Mouse (Mus musculus) neural tube, embryonic 11.5 days (tissue): ENCODE data around the gene 2310022A10Rik. TPM values are rescaled to one million over a fixed set of nuclear protein-coding genes. Genes with fewer than 3 reads are reported as not detected.

Experiments used
- ATAC-seq: fragments of 200-750 bp; cut with Nextera tagmentation; 2 replicates; pipeline ENCODE4 v1.8.0; 2017; ENCODE audit warnings: moderate number of reproducible peaks, mild to moderate bottlenecking, moderate TSS enrichment, moderate library complexity; ENCODE audit not compliant: insufficient read depth, low FRiP score, low TSS enrichment
- DNase-seq: peaks from one replicate; pipeline ENCODE4 v3.0.0-alpha.2; 2015; ENCODE audit warnings: low spot score
- H3K27ac ChIP-seq: fragments of 300-500 bp; sonication (generic); 2 replicates; pipeline ENCODE4 v1.5.1; 2014; ENCODE audit warnings: low read depth, mild to moderate bottlenecking, low read length
- H3K27me3 ChIP-seq: fragments of 300-500 bp; sonication (generic); 2 replicates; pipeline ENCODE4 v1.6.1; 2014; ENCODE audit warnings: mild to moderate bottlenecking, low read length, mixed read lengths; ENCODE audit not compliant: control insufficient read depth, insufficient read depth
- H3K36me3 ChIP-seq: fragments of 300-500 bp; sonication (generic); 2 replicates; pipeline ENCODE4 v1.6.1; 2014; ENCODE audit warnings: mild to moderate bottlenecking, low read length, moderate library complexity, mixed read lengths; ENCODE audit not compliant: control insufficient read depth, insufficient read depth
- H3K4me1 ChIP-seq: fragments of 300-500 bp; sonication (generic); 2 replicates; pipeline ENCODE4 v1.6.1; 2014; ENCODE audit warnings: low read length, mixed read lengths; ENCODE audit not compliant: control insufficient read depth, insufficient read depth
- H3K4me2 ChIP-seq: fragments of 300-500 bp; sonication (generic); 2 replicates; pipeline ENCODE4 v1.6.1; 2014; ENCODE audit warnings: low read depth, mild to moderate bottlenecking, moderate library complexity
- H3K4me3 ChIP-seq: fragments of 300-500 bp; sonication (generic); 2 replicates; pipeline ENCODE4 v1.5.1; 2014; ENCODE audit warnings: low read depth, low read length
- H3K9ac ChIP-seq: fragments of 300-500 bp; sonication (generic); 2 replicates; pipeline ENCODE4 v1.6.1; 2014; ENCODE audit warnings: mild to moderate bottlenecking, low read length
- H3K9me3 ChIP-seq: fragments of 300-500 bp; sonication (generic); 2 replicates; pipeline ENCODE4 v1.6.1; 2016; ENCODE audit warnings: low read length; ENCODE audit not compliant: control insufficient read depth
- WGBS: fragments of 180-500 bp; shearing (Covaris S2); extraction: QIAGEN DNeasy Blood & Tissue Kit; methylation state at CpG from one replicate; pipeline ENCODE4 v1.1.7; 2014; 5-methylcytosine and 5-hydroxymethylcytosine counted together
- polyA plus RNA-seq: library from polyadenylated mRNA; unstranded; fragments of >200 nt; fragmentation: Nextera tagmentation; extraction: Ambion mirVana; gene quantifications from 2 replicates; pipeline ENCODE4 v1.2.1, GENCODE M21; 2014

Gene 2310022A10Rik
- polyA plus RNA-seq, 1 experiment from 2014 or later: 28.9 TPM

DNA sequence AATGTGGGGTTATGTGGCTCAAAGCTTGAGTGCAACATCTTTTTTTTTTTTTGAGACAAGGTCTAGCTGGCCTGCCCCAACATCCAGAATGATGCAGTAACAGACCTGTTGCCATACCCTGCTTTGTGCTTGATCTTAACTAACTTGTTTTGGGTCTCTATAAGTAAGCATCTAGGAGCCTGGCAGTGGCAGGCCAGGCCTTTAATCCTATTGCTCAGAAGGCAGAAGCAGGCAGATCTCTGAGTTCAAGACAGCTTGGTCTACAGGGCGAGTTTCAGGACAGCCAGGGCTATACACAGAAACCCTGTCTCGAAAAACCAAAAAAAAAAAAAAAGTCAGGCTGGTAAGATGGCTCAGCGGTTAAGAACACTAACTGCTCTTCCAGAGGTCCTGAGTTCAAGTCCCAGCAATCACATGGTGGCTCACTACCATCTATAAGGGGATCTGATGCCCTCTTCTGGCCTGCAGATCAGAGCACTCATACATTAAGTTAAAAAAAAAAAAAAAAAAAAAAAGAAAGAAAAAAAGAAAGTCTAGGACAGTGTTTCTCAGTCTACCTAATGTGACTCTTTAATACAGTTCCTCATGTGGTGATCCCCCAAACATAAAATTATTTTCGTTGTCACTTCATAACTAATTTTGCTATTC lies 37.7 kb downstream of the 2310022A10Rik start:
- ATAC-seq (no peak), DNase-seq (no peak)
- Histone ChIP-seq H3K4me2 (peak overlapping the region; percentile 49), H3K36me3 (no peaks in the 10 kb centered on the region), H3K9ac (0 out of 2 replicates have a peak overlapping the region, but pooled peaks have one; percentile 44), H3K4me1 (peaks cover 9% of the 10 kb centered on the region), H3K27me3 (no peaks in the 10 kb centered on the region), H3K9me3 (no peaks in the 10 kb centered on the region), H3K4me3 (peak overlapping the region; percentile 67), H3K27ac (peak overlapping the region; percentile 65; the same call in 1 of the 2 replicates)
- WGBS: 63% methylated on average over 4 of the region's 4 CpGs

GRCm38 (mm10) chr7:27591266-27592216 lies 38.5 kb downstream of the 2310022A10Rik start, which contains the start of gene Akt2:
TSS of gene Akt2 (plus strand) at chr7:27591552.
- H3K9me3 ChIP-seq: no peaks in the 10 kb centered on the region
- H3K36me3 ChIP-seq: no peaks in the 10 kb centered on the region
- peaks cover 11% of the 10 kb centered on the region for H3K4me1 ChIP-seq
- peak within 1 kb of the TSS; percentile 57 for H3K4me2 ChIP-seq
- peak within 1 kb of the TSS; percentile 67 for H3K4me3 ChIP-seq
- under 1% methylated on average over 58 of the region's 71 CpGs for WGBS
- H3K27ac ChIP-seq: peak within 1 kb of the TSS; percentile 97
- peak within 1 kb of the TSS; percentile 80 for H3K9ac ChIP-seq
- H3K27me3 ChIP-seq: no peaks in the 10 kb centered on the region
- peak; percentile 89 for ATAC-seq
- DNase-seq: peak; percentile 96

DNA sequence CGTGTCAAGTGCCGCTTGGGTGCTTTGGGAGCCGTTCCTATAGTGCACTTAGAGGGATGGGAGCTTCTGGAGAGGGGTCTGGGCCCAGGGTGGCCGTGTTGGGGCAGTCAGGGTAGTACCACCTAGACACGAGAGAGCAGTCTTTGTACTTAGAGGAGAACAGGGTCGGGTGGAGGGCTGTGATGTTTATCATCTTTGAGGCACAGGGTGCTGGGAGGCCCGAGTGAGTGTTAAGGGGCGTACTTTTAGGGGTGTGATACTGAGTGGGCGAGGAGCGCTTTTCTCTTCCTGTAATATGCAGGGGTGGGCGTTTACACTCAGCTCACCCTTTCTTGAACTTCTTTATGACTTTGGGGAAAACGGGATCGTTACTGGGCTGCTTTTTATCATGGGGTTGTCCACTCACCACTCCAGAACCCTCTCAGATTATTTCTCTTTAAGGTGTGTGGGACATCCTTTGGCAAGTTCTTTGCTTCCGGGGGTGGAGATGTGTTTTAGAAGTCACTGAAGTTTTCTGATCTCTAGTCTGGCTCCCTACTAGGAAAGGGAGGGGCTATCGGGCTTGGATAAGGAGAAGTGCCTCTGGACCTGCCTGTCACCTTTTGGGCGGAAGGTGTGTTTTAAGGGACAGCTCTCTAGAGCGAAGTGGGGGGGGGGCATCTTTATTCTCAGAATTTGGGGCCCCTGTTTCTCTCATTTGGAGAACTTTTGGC lies 39.3 kb downstream of the 2310022A10Rik start:
- DNase-seq (no peak), ATAC-seq (peak; percentile 82)
- Histone ChIP-seq H3K9ac (peak overlapping the region; percentile 80), H3K4me3 (peak overlapping the region; percentile 67), H3K27ac (peak overlapping the region; percentile 97), H3K4me2 (peak overlapping the region; percentile 57), H3K4me1 (peaks cover 11% of the 10 kb centered on the region), H3K36me3 (no peaks in the 10 kb centered on the region), H3K9me3 (no peaks in the 10 kb centered on the region), H3K27me3 (no peaks in the 10 kb centered on the region)
- WGBS: 2% methylated on average over 17 of the region's 17 CpGs

DNA sequence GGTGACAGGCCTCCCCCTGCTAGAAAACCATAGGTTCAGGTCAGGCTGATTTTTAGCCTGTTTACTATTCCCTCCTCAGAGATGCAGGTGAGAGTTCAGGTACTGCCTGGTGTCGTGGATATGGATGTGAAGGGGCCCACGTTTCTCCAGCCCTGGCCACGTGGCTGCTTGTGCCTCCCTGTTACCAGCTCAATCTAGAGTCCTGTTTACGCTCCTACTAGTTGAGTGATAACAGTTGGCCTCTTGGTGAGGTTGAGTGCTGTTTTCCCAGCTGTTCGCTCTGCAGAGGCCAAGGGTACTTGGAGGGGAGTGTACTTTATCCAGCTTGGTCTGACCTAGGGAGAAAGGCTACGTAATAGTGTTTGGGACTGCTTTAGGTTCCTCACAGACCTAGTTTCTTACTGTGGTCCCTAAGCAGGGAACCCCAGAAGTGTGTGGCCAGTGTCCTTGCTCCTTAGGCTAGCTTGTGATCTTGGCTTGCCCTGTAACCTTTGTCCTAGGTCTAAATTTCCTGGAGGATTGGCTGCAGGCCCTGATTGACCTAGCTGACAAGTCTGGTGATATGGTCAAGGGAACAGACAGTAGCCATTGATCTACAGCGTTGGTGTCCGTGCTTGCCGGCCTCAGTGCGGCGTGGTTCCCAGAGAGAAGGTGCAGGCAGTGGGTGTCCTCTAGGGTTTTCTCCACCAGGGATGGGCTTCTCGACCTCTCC lies 40.1 kb downstream of the 2310022A10Rik start:
- DNase-seq: no peak
- ATAC-seq: no peak
- peak overlapping the region; percentile 80; the same call in 1 of the 2 replicates for H3K9ac ChIP-seq
- 62% methylated on average over 12 of the region's 12 CpGs for WGBS
- no peaks in the 10 kb centered on the region for H3K9me3 ChIP-seq
- H3K4me1 ChIP-seq: peaks cover 11% of the 10 kb centered on the region
- H3K4me3 ChIP-seq: peak overlapping the region; percentile 67
- peak overlapping the region; percentile 57 for H3K4me2 ChIP-seq
- no peak overlapping the region for H3K27ac ChIP-seq
- no peaks in the 10 kb centered on the region for H3K27me3 ChIP-seq
- no peaks in the 10 kb centered on the region for H3K36me3 ChIP-seq

DNA sequence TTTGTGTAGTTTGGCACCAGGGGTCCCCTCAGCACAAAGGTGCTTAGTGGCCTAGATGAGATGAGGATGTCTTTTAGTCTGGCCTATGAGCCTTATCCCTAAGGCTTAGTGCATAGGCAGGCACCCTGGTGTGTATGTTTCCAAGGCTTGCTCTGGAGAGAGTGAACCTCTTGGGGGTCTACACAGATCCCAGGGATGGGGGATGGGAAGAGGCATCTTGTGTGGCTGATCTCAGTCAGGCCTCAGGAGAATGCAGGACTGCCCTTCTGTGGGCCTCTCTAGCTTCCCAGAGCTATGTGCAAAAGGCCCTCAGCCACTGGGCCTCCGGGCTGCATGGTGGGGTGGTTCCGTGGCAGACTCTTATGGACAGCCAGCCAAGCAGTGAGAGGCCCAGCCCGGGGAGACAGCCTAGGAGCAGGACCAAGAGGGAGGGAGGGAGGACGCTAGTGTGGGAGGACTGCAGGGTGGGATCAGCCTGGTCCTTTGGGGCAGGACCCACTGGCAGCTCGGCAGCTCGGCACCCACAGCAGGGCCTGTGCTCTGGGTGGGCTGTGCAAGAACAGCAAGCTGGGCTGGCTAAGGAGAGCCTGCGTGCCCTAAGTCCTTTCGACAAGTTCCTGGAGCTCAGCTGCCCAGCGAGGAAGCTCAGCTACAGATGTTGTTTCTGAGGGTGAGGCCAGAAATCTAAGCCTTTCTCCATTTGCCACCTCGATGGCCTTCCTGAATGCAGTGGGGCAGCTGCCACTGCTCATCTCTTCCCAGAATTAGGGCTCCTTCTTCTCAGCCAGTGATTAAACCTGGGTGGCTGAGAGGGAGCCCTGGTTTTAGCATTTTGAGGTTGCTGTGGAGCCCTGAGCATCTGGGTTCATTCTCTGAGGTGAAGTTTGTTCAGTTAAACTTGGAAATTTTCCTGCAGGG lies 43.8 kb downstream of the 2310022A10Rik start:
- 64% methylated on average over 10 of the region's 10 CpGs for WGBS

DNA sequence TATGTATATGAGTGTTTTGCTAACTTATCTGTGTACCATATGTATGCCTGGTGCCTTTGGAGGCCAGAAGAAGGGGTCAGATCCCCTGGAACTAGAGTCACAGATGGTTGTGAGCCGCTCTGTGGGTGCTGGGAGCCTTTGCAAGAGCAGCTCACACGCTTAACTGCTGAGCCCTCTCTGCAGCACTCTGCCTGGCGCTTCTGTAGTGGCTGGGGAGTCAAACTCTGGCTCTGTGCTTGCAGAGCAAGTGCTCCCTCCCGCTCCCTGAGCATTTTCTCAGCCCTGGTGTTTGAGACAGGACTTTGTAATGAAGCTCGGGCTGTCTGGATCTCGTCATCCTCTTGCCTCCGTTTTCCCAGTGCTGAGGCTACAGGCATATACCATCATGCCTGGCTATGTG lies 45.0 kb downstream of the 2310022A10Rik start:
- no peak overlapping the region for H3K9ac ChIP-seq
- H3K27ac ChIP-seq: no peak overlapping the region
- DNase-seq (no peak), ATAC-seq (no peak)
- no peak overlapping the region for H3K4me2 ChIP-seq
- H3K27me3 ChIP-seq: no peaks in the 10 kb centered on the region
- WGBS: 90% methylated on average over 7 of the region's 7 CpGs
- H3K9me3 ChIP-seq: no peaks in the 10 kb centered on the region
- H3K4me1 ChIP-seq: peaks cover 7% of the 10 kb centered on the region
- H3K4me3 ChIP-seq: no peak overlapping the region
- no peaks in the 10 kb centered on the region for H3K36me3 ChIP-seq

More for the DNA sequence above, 43.8 kb downstream of the 2310022A10Rik start:
- DNase-seq: no peak
- Histone ChIP-seq H3K27ac (no peak overlapping the region), H3K36me3 (no peaks in the 10 kb centered on the region), H3K4me2 (no peak overlapping the region), H3K27me3 (no peaks in the 10 kb centered on the region), H3K4me1 (peaks cover 11% of the 10 kb centered on the region), H3K9me3 (no peaks in the 10 kb centered on the region), H3K9ac (no peak overlapping the region), H3K4me3 (no peak overlapping the region)
- ATAC-seq: no peak

DNA sequence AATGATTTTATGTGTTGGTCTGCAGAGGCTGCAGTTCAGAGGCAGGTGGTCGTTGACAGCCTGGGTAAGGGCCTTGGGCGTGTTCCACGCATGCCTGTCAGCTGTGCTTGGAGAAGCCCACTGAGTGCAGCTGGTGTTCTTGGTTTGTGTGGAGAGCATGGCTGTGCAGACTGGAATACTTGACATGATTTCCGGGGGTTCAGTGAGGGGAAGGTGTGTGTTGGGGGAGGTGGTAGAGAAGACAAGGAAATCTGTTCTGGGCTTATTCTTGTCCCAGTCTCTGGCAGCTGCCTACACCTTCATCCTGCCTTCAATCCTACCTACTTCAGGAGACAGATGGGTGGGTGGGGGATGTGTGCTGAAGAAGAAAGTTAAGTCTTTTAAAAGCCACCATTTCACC lies 48.6 kb downstream of the 2310022A10Rik start:
- no peak overlapping the region for H3K4me2 ChIP-seq
- no peak for DNase-seq
- H3K4me1 ChIP-seq: no peaks in the 10 kb centered on the region; the same call in 1 of the 2 replicates
- no peak for ATAC-seq
- H3K4me3 ChIP-seq: no peak overlapping the region
- no peaks in the 10 kb centered on the region for H3K9me3 ChIP-seq
- no peak overlapping the region for H3K9ac ChIP-seq
- H3K27ac ChIP-seq: no peak overlapping the region
- H3K36me3 ChIP-seq: no peaks in the 10 kb centered on the region
- WGBS: 73% methylated on average over 4 of the region's 4 CpGs
- H3K27me3 ChIP-seq: no peaks in the 10 kb centered on the region
